Mouse (Mus musculus) kidney, embryonic 14.5 days (tissue): ENCODE measurements at regions not wholly inside any gene's neighbourhood (a gene's known extent, or its start where the extent isn't known, plus 50 kb on each side); places are given as distances from the start of the nearest gene placed in this dataset.

Experiments used
- ATAC-seq: fragments of 200-750 bp; cut with Nextera tagmentation; 2 replicates; pipeline ENCODE4 v1.8.0; 2017; ENCODE audit warnings: moderate number of reproducible peaks, mild to moderate bottlenecking, moderate TSS enrichment, moderate library complexity; ENCODE audit not compliant: low FRiP score, low TSS enrichment
- H3K27ac ChIP-seq: fragments of 300-500 bp; sonication (generic); 2 replicates; pipeline ENCODE4 v1.5.1; 2014; ENCODE audit warnings: low read depth, mild to moderate bottlenecking, low read length, moderate library complexity, mixed read lengths
- H3K27me3 ChIP-seq: fragments of 300-500 bp; sonication (generic); 2 replicates; pipeline ENCODE4 v1.6.1; 2014; ENCODE audit warnings: mild to moderate bottlenecking, low read length; ENCODE audit not compliant: control insufficient read depth, insufficient read depth
- H3K36me3 ChIP-seq: fragments of 300-500 bp; sonication (generic); 2 replicates; pipeline ENCODE4 v1.6.1; 2014; ENCODE audit warnings: low read length, mixed read lengths; ENCODE audit not compliant: control insufficient read depth, insufficient read depth
- H3K4me1 ChIP-seq: fragments of 300-500 bp; sonication (generic); 2 replicates; pipeline ENCODE4 v1.6.1; 2014; ENCODE audit warnings: low read length, mixed read lengths; ENCODE audit not compliant: control insufficient read depth, insufficient read depth
- H3K4me2 ChIP-seq: fragments of 300-500 bp; sonication (generic); replicated peaks from 2 replicates; pipeline ENCODE4 v1.6.1; 2014; ENCODE audit warnings: low read depth, mild to moderate bottlenecking, low read length
- H3K4me3 ChIP-seq: fragments of 300-500 bp; sonication (generic); 2 replicates; pipeline ENCODE4 v1.5.1; 2014; ENCODE audit warnings: mild to moderate bottlenecking, low read length
- H3K9ac ChIP-seq: fragments of 300-500 bp; sonication (generic); 2 replicates; pipeline ENCODE4 v1.6.1; 2014; ENCODE audit warnings: low read depth, mild to moderate bottlenecking, low read length, moderate library complexity
- H3K9me3 ChIP-seq: fragments of 300-500 bp; sonication (generic); 2 replicates; pipeline ENCODE4 v1.6.1; 2016; ENCODE audit warnings: low read length; ENCODE audit not compliant: control insufficient read depth
- WGBS: fragments of 180-500 bp; shearing (Covaris S2); extraction: QIAGEN DNeasy Blood & Tissue Kit; methylation state at CpG from one replicate; pipeline ENCODE4 v1.1.7; 2014; 5-methylcytosine and 5-hydroxymethylcytosine counted together

- ATAC-seq, result no peak
- WGBS, result 89% methylated on average over 2 of the region's 2 CpGs
- H3K4me3 ChIP-seq, result no peak overlapping the region
- H3K4me2 ChIP-seq, result no peak overlapping the region
- no peaks in the 10 kb centered on the region for H3K27me3 ChIP-seq
- no peaks in the 10 kb centered on the region for H3K9me3 ChIP-seq
- H3K27ac ChIP-seq, result no peak overlapping the region
- no peaks in the 10 kb centered on the region for H3K36me3 ChIP-seq
- 0 out of 2 replicates have a peak, but pooled peaks cover 5% of the 10 kb centered on the region for H3K4me1 ChIP-seq
- no peak overlapping the region for H3K9ac ChIP-seq
Observed at GRCm38 (mm10) chr2:74463407-74463806, 115.8 kb downstream of the Lnpk start.

GRCm38 (mm10) chr2:74461211-74461844 lies 117.9 kb downstream of the Lnpk start:
- ATAC-seq, result 0 out of 2 replicates have a peak, but pooled peaks have one; percentile 16
- H3K36me3 ChIP-seq, result no peaks in the 10 kb centered on the region
- H3K9me3 ChIP-seq, result no peaks in the 10 kb centered on the region
- WGBS, result 23% methylated on average over 11 of the region's 11 CpGs
- 0 out of 2 replicates have a peak, but pooled peaks cover 5% of the 10 kb centered on the region for H3K4me1 ChIP-seq
- no peaks in the 10 kb centered on the region for H3K27me3 ChIP-seq
- H3K4me2 ChIP-seq, result no peak overlapping the region
- H3K27ac ChIP-seq, result no peak overlapping the region
- H3K9ac ChIP-seq, result no peak overlapping the region
- H3K4me3 ChIP-seq, result no peak overlapping the region

- 43% methylated on average over 4 of the region's 4 CpGs for WGBS
- H3K36me3 ChIP-seq, result no peaks in the 10 kb centered on the region
- no peak overlapping the region for H3K27ac ChIP-seq
- H3K27me3 ChIP-seq, result no peaks in the 10 kb centered on the region; the same call in 1 of the 2 replicates
- no peak overlapping the region for H3K9ac ChIP-seq
- H3K4me3 ChIP-seq, result no peak overlapping the region
- no peaks in the 10 kb centered on the region for H3K4me1 ChIP-seq
- H3K4me2 ChIP-seq, result no peak overlapping the region
- ATAC-seq, result no peak
- no peaks in the 10 kb centered on the region for H3K9me3 ChIP-seq
Observed at GRCm38 (mm10) chr2:74454431-74454830, 124.8 kb downstream of the Lnpk start.

- Histone ChIP-seq H3K4me1 (no peaks in the 10 kb centered on the region), H3K9ac (no peak overlapping the region), H3K9me3 (no peaks in the 10 kb centered on the region), H3K4me2 (no peak overlapping the region), H3K4me3 (no peak overlapping the region), H3K27me3 (no peaks in the 10 kb centered on the region; the same call in 1 of the 2 replicates), H3K36me3 (no peaks in the 10 kb centered on the region), H3K27ac (no peak overlapping the region)
- no peak for ATAC-seq
- 96% methylated on average over 1 of the region's 1 CpGs for WGBS
Observed at GRCm38 (mm10) chr2:74452679-74453078, 126.6 kb downstream of the Lnpk start.

GRCm38 (mm10) chr2:74451578-74451977 lies 127.7 kb downstream of the Lnpk start:
- H3K4me1 ChIP-seq, result no peaks in the 10 kb centered on the region
- 27% methylated on average over 6 of the region's 6 CpGs for WGBS
- H3K9ac ChIP-seq, result no peak overlapping the region
- no peak; the same call in 1 of the 2 replicates for ATAC-seq
- H3K36me3 ChIP-seq, result no peaks in the 10 kb centered on the region
- no peaks in the 10 kb centered on the region for H3K9me3 ChIP-seq
- no peak overlapping the region for H3K4me3 ChIP-seq
- no peak overlapping the region for H3K27ac ChIP-seq
- no peak overlapping the region for H3K4me2 ChIP-seq
- no peaks in the 10 kb centered on the region; the same call in 1 of the 2 replicates for H3K27me3 ChIP-seq

GRCm38 (mm10) chr2:74451038-74451437 lies 128.2 kb downstream of the Lnpk start:
- WGBS, result 55% methylated on average over 4 of the region's 4 CpGs
- H3K4me1 ChIP-seq, result no peaks in the 10 kb centered on the region
- H3K27me3 ChIP-seq, result no peaks in the 10 kb centered on the region; the same call in 1 of the 2 replicates
- no peak for ATAC-seq
- no peaks in the 10 kb centered on the region for H3K9me3 ChIP-seq
- no peaks in the 10 kb centered on the region for H3K36me3 ChIP-seq
- H3K9ac ChIP-seq, result no peak overlapping the region
- H3K27ac ChIP-seq, result no peak overlapping the region
- H3K4me2 ChIP-seq, result no peak overlapping the region
- H3K4me3 ChIP-seq, result no peak overlapping the region

GRCm38 (mm10) chr2:74450064-74450765 lies 129.0 kb downstream of the Lnpk start:
- Histone ChIP-seq H3K4me1 (no peaks in the 10 kb centered on the region), H3K9ac (no peak overlapping the region), H3K4me3 (no peak overlapping the region), H3K9me3 (no peaks in the 10 kb centered on the region), H3K27ac (no peak overlapping the region), H3K4me2 (no peak overlapping the region), H3K36me3 (no peaks in the 10 kb centered on the region), H3K27me3 (no peaks in the 10 kb centered on the region; the same call in 1 of the 2 replicates)
- WGBS, result 72% methylated on average over 11 of the region's 11 CpGs
- no peak for ATAC-seq

- Histone ChIP-seq H3K9me3 (peaks cover 5% of the 10 kb centered on the region; the same call in 1 of the 2 replicates), H3K4me2 (no peak overlapping the region), H3K4me3 (no peak overlapping the region), H3K9ac (no peak overlapping the region), H3K4me1 (no peaks in the 10 kb centered on the region), H3K27me3 (no peaks in the 10 kb centered on the region), H3K36me3 (no peaks in the 10 kb centered on the region), H3K27ac (peak overlapping the region; percentile 71; the same call in 1 of the 2 replicates)
- 78% methylated on average over 13 of the region's 13 CpGs for WGBS
- no peak for ATAC-seq
Observed at GRCm38 (mm10) chr2:74435184-74435911, 143.9 kb downstream of the Lnpk start.

GRCm38 (mm10) chr2:74426746-74427145 lies 152.5 kb downstream of the Lnpk start:
- Histone ChIP-seq H3K4me3 (no peak overlapping the region), H3K4me2 (no peak overlapping the region), H3K9me3 (no peaks in the 10 kb centered on the region), H3K36me3 (no peaks in the 10 kb centered on the region), H3K27me3 (no peaks in the 10 kb centered on the region), H3K27ac (no peak overlapping the region), H3K9ac (no peak overlapping the region), H3K4me1 (no peaks in the 10 kb centered on the region)
- 76% methylated on average over 15 of the region's 15 CpGs for WGBS
- ATAC-seq, result no peak
